Mouse (Mus musculus) mouse embryonic stem cell (cell line): ENCODE measurements around the gene Zfp976.
"Not testable (repeated sequence)": the region's sequence is repeated elsewhere in the genome, so short reads cannot be mapped to it uniquely, and the experiment has no call there.

Experiments used
- in situ Hi-C, 2 experiments: fragments of 300-500 bp; cut with MboI; formaldehyde crosslinking; loops; 1 replicate in 1 of 2; 3 replicates in 1 of 2; pipeline ENCODE4 v1.14.3; 2019 to 2020; ENCODE audit warnings: low sequenced_read_pairs in 2 of 2, low pct_unique_long_range_greater_than_20kb in 1 of 2, mixed read lengths in 1 of 2; ENCODE audit not compliant: unreplicated experiment in 1 of 2

Zfp976 gene

DNA sequence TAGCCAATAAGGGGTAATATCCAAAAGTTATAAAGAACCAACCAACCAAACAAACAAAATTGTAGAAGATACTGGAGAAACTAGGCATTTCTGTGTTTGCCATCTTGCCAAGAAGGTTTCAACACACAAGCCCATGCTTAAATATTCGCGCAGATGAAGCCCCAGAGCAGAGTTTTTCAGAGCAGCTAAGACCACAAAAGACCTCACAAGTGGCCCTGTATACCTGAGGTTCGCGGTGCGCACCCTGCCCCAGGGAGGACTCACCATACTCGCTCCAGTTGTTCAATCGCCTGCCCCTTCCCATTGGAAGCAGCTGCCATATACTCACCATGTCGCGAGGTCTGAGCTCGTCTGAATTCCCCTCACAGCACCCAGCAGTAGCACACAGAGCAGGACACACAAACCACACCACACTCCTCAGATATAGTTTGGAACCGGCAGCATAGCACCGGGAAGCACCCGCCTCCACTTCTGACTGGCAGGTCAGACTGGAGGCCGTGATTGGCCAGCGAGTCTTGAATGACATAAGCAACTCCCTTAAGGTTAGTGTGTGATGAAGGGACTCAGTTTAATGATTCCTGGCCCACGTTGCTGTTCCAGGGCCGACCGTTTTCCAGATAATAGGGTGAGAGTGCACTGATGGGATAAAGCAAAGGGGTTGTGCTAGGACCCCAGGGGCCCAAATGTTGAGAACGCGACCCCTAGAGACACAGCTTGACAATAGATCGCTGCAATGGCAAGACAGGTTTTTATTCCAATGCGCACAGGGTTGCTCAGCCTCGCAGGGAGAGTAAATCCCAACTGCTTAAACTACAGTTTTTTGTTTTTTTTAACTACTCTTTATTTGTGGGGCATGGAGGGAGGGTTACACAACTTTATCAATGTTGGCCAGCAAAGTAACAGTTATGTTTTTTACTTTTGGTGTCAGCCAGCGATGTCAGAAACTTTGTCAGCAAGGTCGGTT lies at the start of gene Zfp976:
Gene Zfp976, minus strand, starts transcription at position 437 of the 964 bp plus-strand sequence.
- in situ Hi-C loops = not testable (repeated sequence)

- in situ Hi-C loops = not testable (repeated sequence)
Measured at GRCm38 (mm10) chr7:42680081-42680480, 37.7 kb upstream of the Zfp976 start.

GRCm38 (mm10) chr7:42679646-42680045 lies 37.3 kb upstream of the Zfp976 start:
- in situ Hi-C loops = not testable (repeated sequence)

DNA sequence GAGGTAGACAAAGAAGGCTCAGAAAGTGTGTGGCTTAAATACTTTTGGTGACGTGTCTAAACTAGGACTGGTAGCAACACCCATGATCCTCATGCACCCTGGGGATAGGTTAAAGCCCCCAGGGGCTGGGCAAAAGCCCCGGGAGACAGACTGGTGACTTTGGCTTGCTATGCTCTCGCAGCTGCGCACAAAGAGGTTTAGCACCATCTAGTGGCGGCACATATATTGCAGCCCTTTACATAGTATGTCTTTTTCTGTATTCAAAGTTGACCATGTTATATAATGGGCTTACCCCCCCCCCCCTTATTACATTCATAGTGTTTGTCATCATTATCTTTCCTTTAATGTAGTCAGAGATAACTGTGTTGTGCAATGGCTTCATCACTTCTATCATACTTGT lies 17.8 kb upstream of the Zfp976 start:
- in situ Hi-C loops = not testable (repeated sequence)

GRCm38 (mm10) chr7:42655211-42655610 lies 12.8 kb upstream of the Zfp976 start:
- in situ Hi-C loops = not testable (repeated sequence)

DNA sequence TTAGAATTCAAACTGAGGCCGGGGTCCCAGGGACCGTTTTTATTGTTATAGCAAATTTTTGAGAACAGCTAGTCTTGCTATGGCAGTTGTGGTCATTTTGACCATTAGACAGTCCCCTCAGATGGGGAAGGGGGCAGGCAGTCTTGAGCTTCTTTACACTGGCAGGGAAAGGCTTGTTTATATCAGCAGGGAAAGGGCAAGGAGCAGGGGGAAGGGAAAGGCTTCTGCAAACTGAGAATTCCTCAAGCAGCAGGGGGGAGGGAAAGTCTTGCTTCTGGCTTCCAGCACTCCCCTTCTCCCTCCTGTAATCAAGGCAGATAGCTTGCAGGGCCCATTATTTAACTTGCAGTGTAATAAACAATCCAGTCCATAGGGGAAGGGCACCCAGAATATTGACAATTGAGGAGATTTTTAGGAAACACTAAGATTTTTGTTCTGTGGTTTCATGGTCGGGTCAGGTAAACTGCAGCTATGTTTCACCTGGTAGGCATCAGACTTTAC lies 782 bp upstream of the Zfp976 start:
- in situ Hi-C loops = not testable (repeated sequence)

GRCm38 (mm10) chr7:42631031-42631430 lies 11.4 kb downstream of the Zfp976 start:
- in situ Hi-C loops = not testable (repeated sequence)

- in situ Hi-C loops = not testable (repeated sequence)
Measured at GRCm38 (mm10) chr7:42595666-42596065, 46.7 kb downstream of the Zfp976 start.

DNA sequence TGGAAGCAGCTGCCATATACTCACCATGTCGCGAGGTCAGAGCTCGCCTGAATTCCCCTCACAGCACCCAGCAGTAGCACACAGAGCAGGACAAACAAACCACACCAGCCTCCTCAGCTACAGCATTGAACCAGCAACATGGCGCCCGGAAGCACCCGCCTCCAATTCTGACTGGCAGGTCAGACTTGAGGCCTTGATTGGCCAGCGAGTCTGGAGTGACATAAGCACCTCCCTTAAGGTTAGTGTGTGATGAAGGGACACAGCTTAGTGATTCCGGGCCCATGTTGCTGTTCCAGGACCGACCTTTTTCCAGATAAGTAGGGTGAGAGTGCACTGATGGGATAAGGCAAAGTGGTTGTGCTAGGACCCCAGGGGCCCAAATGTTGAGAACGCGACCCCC lies 50.0 kb downstream of the Zfp976 start, which contains the start of gene Zfp977:
Gene Zfp977, minus strand, starts transcription at position 135 of the 400 bp plus-strand sequence.
- in situ Hi-C loops = not testable (repeated sequence)

DNA sequence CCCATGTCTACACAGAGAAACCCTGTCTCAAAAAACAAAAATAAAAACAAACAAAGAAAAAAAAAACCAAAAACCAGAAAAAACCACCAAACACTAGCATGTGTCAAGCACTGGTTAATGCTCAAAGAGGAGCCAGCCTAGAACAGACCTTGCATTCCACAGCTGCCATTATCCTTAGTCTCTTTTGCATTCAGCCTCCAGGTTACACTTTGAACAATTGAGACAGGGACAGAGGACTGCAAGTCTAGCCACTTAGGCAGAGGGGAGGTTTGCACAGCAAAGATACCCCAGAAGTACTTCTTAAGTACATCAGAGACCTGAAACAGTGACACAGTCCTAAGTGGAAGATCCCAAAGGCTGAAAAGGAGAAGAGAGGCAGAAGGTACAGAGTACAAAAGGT lies 51.1 kb downstream of the Zfp976 start:
- in situ Hi-C loops = not testable (repeated sequence)

- in situ Hi-C loops = no loop called here
Measured at GRCm38 (mm10) chr7:42578488-42578887, 63.9 kb downstream of the Zfp976 start, which contains the start of gene Gm21028. TSS of gene Gm21028 (minus strand) at chr7:42578588.
